Mouse (Mus musculus): ENCODE data around the gene Mmgt2.
"Not testable (repeated sequence)": the region's sequence is repeated elsewhere in the genome, so short reads cannot be mapped to it uniquely, and the experiment has no call there.

Gene Mmgt2

DNA sequence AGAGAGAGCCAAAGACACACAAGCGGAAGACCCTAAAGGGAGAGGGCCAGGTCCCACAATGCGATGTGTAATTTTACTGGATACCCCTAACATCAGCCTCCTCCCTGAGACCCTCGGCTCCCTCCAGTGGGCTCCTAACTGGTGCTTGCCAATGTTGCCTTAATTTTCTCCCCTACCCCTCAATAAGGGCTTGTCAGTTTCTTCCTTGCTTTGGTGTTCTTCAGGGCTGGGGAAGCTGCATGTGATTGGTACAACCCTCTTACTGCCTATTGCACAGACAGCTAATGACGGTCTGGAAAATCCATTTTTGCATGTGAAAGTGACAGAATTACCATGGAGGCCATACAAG lies 2.0 kb upstream of the Mmgt2 start:
- DNase-seq, result no peak

DNA sequence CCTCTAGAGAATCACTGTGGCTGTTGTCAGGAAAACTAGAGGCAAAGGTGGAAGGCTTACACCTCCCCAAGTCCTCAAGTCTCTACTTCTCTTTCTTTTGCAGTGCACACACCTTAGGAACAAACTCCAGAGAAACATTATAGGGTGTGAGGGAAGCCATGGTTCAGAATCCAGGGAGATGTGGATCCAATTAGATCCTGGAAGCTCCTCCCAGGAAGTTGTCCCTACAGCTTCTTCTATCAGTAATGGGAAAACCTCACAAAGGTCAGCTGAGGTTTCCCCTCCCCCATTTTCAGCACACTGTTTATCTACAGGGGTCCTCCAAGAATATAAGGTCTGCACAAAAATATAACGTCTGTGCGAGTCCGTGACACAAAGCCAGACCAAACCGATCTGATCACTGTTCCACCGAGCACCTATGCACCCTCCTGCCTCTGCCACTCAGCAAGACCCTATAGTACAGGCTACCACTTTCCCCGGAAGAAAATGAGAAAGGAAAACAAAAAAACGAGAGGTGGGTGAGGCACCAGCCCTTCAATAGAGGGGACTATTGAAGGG lies 1.4 kb upstream of the Mmgt2 start:
- DNase-seq, result no peak

DNA sequence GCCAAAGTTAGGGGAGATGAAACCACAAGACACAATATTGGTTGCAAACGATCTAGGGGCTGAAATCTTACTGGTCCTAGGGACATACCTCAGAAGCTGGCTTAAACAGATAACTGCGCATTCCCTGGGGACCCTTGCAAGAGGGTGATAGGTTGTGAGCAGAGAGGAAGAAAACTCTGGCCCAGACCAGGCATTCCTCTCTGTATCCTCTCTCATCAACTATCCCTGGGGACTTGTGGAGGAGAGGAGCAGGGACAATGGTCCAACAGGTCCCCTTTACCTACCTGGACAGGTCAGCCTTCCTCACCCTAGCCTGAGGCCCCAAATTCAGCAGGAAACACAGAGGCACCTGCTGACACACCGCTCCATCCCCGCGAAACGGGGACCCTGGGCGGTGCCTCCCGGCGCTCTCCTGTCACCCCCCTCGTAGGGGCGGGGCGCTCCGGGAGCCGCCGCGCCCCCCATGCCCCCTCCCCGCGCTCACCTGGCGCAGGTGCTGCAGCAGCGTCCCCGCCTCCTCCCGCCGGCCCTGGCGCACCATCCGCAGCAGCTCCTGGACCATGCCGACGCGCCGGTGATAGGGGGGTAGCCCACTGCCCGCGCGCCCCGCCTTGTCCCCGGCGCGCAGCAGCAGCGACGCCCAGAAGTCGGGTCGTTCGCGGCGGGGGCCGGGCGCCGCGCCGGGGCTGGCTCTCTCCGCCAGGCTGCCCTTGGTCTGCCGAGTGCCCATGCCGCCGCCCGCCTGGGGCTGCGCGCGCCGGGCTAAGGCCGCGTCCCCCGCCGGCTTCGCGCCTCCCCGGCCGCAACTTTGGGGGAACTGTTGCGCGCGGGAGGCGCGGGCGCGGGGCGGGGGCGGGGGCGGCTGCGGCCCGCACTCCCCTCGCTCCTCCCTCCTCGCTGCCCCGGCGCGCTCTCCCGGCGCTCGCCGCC lies 538 bp upstream of the Mmgt2 start, which contains the start of gene Lrrc75a:
Gene Lrrc75a, minus strand, starts transcription at position 863 of the 930 bp plus-strand sequence.
- DNase-seq, result peak; percentile 30 to 67

DNA sequence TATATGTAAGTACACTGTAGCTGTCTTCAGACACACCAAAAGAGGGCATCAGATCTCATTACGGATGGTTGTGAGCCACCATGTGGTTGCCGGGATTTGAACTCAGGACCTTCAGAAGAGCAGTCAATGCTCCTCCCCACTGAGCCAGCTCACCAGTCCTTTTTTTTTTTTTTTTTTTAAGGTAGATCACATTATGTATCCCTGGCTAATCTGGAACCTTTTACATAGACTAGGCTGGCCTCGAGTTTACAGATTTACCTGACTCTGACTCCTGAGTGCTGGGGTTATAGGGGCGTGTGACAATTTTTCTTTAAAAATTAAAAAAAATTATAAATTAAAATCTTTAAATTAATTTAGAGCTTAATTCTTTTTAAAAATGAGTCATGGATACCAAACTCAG lies 1.3 kb downstream of the Mmgt2 start:
- DNase-seq, result not testable (repeated sequence)

DNA sequence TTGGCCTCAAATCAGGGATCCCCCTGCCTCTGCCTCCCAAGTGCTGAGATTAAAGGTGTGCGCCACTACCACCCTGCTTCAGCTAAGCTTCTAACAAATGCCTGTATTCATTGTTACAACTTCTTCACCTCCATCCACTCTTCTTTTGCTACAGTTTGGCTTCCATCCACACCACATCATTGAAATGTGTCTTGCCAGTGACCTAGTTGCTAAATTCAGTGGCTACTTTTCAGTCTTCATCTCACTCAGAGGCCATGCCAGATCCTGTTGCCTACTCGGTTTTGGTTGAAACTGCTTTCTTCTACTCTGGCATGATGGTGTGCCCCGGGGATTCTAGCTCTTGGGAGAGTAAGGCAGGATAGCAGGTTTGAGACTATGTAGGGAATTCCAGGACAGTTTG lies 3.1 kb downstream of the Mmgt2 start:
- no peak for DNase-seq

- DNase-seq, result no peak
Measured at GRCm38 (mm10) chr11:62652080-62652479, 3.6 kb downstream of the Mmgt2 start.

GRCm38 (mm10) chr11:62660885-62661284 lies 12.4 kb downstream of the Mmgt2 start:
- DNase-seq, result no peak

DNA sequence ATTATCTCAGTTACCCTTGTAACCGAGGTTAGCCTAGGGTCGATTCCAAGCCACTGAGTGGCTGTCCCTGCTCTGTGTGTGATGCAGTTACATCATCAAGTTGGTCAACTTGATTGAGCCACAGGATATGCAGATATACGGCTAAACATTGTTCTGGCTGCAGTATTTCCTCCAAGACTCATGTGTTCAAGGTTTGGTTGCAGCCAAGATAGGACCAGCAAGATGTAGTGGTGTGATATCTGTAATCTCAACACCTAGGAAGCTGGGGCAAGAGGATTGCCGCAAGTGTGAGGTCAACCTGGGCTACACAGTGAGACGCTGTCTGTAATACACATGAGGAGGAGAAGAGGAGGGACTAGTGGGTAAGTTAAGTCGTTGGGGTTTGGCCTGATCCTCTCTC lies 15.8 kb downstream of the Mmgt2 start:
- no peak for DNase-seq

GRCm38 (mm10) chr11:62668986-62669385 lies 20.5 kb downstream of the Mmgt2 start:
- DNase-seq, result no peak

- DNase-seq, result no peak
Measured at GRCm38 (mm10) chr11:62669471-62669870, 21.0 kb downstream of the Mmgt2 start.

- no peak for DNase-seq
Measured at GRCm38 (mm10) chr11:62670006-62670405, 21.5 kb downstream of the Mmgt2 start.

- DNase-seq, result peak; percentile 75 to 77
Measured at GRCm38 (mm10) chr11:62675480-62676289, 27.2 kb downstream of the Mmgt2 start.

- no peak for DNase-seq
Measured at GRCm38 (mm10) chr11:62676290-62676596, 27.8 kb downstream of the Mmgt2 start.

- DNase-seq, result no peak
Measured at GRCm38 (mm10) chr11:62678778-62679354, 30.4 kb downstream of the Mmgt2 start.

DNA sequence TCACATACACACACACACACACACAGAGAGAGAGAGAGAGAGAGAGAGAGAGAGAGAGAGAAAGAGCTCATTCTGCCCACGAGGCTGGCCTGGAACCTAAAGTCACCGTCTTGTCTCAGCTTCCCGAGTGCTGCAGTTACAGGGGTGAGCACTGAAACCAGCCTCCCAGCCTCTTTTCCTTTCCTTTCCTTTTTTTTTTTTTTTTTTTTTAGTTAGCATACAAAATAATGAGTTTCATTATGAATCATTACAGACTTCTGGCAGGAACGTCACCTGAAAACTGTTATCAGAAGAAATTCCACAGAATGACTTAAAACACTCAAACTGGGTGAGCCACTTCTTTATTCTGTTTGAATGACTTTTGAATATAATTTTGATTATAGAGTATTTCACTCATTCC lies 31.5 kb downstream of the Mmgt2 start:
- no peak for DNase-seq

DNA sequence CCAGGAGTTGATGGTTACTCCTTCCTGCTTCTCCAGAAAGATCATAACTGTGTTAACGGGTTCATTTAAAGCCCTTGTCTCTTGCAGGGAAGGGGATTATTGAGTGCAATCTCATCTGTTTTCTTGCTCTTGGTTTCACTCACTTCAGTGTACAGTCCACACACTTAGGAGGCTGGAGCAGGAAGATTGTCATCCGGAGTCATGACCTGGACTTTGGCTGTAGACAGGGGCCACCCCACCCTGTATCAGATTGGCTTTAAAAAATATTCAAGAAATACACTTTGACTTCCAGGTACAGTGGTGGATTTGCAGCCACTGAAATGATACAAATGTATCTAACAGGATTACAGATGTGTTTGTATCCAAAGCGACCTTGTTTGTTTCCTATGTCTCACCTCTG lies 43.1 kb downstream of the Mmgt2 start:
- DNase-seq, result no peak

- DNase-seq, result peak in 1 of 2 experiments; percentile 54
Measured at GRCm38 (mm10) chr11:62693299-62694184, 45.1 kb downstream of the Mmgt2 start.

GRCm38 (mm10) chr11:62695126-62695525 lies 46.7 kb downstream of the Mmgt2 start:
- no peak for DNase-seq

DNA sequence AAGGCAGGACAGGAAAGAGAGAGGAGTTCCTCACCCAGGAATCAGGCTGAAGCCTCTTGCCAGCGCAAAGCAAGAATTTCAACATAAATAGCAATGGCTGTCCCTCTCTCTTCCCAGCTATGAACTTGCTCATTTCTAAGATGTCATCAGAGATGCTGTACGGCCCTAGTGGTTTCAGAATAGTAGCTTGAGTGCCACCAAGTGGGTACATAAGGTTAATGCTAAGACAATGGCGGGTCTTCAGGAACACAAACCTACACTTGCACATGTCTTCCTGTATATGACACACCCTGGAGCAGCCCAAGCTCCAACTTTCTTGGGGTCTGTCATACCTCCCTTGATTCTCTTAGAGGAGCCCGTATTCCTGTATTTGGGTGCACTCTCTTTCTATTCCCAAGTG lies 51.3 kb downstream of the Mmgt2 start:
- DNase-seq, result no peak

- DNase-seq, result no peak
Measured at GRCm38 (mm10) chr11:62701218-62701617, 52.8 kb downstream of the Mmgt2 start.

- no peak for DNase-seq
Measured at GRCm38 (mm10) chr11:62706141-62706540, 57.7 kb downstream of the Mmgt2 start.

GRCm38 (mm10) chr11:62708252-62708651 lies 59.8 kb downstream of the Mmgt2 start:
- DNase-seq, result no peak
